Mouse (Mus musculus) brain, embryonic 14.5 days (tissue): ENCODE data around the gene Cabp4. TPM values are rescaled to one million over a fixed set of nuclear protein-coding genes. Genes with fewer than 3 reads are reported as not detected.

ENCODE experiments used
- DNase-seq: peaks from one replicate; pipeline ENCODE4 v3.0.0-alpha.2; 2011; ENCODE audit warnings: low read depth
- CTCF ChIP-seq: fragments of 200-500 bp; IDR thresholded peaks from 2 replicates; pipeline ENCODE4 v1.5.1; 2012; ENCODE audit warnings: inconsistent platforms, mild to moderate bottlenecking, moderate library complexity, borderline replicate concordance; ENCODE audit not compliant: insufficient read depth, insufficient read length; ENCODE audit errors: extremely low read depth
- POLR2A ChIP-seq: fragments of 200-500 bp; IDR thresholded peaks from 2 replicates; pipeline ENCODE4 v1.6.1; 2012; ENCODE audit warnings: mild to moderate bottlenecking, inconsistent platforms, borderline replicate concordance; ENCODE audit not compliant: poor library complexity, insufficient read depth, insufficient read length, severe bottlenecking; ENCODE audit errors: extremely low read depth
- polyA plus RNA-seq: library from polyadenylated mRNA; depleted of rRNA; stranded (reverse); fragments of >200 nt; gene quantifications from 2 replicates; pipeline ENCODE4 v1.2.3, GENCODE M21; 2012

Gene Cabp4
- polyA plus RNA-seq, 1 experiment, result 0.19 TPM

DNA sequence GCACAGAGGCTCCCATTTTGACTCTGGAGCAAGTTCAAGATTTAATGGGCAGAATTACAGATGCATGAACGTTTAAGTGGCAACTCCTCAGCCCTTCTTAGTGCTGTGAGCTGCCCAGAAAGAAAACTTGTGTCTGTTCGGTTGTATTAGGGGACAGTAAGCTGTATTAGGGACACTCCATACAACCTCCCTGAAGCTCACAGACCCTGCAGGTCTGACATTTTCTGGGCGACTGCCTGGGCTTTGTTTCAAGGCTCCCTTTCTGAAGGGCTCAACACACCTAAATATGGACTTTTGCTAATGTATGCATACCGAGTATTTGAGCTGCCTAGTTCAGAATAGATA, 19.7 kb upstream of the Cabp4 start:
- no peak for DNase-seq
- TF ChIP-seq CTCF (no peak), POLR2A (no peak)

DNA sequence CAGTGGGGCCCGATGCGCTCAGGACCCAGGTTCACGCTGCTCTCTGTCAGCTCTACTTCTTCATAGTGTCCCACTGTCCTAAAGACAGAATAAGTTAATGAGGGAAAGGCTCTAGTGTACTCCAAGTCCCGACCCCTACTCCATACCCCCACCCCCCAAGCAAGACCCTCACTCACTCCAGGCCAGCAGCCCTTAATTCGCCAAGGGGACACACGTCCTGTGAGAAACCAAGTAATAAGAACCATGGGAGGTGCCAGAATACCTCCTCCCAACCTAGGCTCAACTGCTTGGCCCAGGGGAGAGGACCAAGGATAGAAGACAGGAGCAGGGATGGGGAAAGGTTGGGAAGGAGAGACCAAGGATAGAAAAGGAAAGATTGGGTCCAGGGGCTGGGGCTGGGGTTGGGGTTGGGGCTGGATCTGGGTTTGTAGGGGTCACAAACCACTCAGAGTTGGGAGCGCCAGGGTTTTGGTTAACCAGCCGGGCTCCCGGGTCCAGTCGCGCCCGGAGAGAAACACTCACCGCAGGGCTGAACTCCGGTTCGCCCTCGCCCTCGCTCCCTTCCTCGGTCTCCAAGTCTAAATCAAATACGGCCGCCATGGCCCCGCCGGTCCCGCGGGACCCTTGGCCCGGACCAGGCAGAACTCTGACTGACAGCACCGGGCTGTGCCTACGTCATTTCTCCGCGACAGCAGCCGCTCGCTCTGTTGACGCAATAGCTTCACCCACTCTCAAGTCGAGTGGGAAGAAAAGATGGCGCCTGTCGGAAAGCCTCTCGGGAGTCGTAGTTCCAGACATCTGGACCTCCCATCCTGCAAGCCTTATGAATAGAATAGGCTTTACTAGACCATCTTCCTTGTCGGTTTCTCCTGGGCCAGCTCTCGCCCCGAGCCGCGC, 19.1 kb upstream of the Cabp4 start, which contains the start of gene Rps6kb2:
Rps6kb2 (minus strand) TSS at position 709 of the 897 bp plus-strand sequence.
- peak; percentile 99 for DNase-seq
- TF ChIP-seq CTCF (no peak), POLR2A (no peak)

DNA sequence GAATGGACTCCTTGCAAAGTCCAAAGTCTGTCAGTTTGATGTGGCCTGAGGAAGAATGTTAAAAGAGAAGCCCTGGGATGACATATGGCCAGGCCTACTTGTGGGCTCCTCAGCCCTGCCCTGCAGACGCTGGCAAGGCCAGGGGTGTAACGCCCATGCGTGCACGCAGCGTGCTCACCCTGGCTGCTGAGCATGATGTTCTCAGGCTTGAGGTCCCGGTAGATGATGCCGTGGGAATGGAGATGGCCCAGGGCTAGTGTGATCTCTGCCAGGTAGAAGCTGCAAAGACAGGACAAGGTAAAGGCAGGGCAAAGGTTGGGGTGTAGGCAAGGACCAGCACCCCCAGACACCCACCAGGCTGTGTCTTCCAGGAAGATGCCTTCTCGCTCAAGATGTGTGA, 15.2 kb upstream of the Cabp4 start:
- TF ChIP-seq CTCF, result no peak
- TF ChIP-seq POLR2A, result no peak
- no peak for DNase-seq

DNA sequence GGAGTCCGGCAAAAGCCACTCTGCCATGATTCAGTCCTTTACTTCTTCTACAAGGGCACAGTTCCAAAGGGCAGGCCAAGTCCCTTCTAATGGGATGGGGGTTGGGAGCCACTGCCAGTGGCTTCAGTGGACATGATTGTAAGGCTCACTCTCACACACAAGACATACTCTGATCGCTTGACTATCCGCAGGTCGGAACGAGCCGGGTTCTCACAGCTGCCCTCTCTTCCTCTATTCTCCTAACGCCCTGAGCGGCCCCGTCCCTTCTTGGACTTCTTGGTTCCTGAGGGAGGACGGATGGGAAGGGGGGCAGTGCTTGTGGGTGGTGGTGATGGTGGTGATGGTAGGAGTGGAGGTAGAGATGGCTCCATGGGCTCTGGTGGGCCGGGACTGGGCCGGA, 12.9 kb upstream of the Cabp4 start:
- DNase-seq, result no peak
- TF ChIP-seq POLR2A, result no peak
- no peak for TF ChIP-seq CTCF

DNA sequence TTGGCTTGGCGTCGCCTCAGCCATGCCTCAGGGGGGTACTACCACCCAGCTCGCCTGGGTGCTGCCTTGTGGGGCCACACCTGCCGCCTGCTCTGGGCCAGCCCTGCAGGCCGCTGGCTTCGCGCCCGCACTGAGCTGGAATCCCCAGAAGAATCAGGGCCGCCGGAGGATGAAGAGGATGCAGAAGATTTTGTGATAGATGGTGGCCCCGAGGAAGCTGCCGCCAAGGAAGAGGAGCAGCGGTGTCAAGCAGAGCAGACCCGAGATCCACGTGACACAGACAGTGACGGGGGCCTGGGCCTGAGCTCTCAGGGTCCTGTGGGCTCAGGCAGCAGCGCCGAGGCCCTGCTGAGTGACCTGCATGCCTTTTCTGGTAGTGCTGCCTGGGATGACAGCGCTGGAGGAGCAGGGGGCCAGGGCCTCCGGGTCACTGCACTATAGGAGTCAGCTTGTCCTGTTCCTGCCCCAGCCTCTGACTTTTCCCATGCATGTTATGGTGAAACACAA, 12.3 kb upstream of the Cabp4 start:
- DNase-seq, result no peak
- no peak for TF ChIP-seq CTCF
- no peak for TF ChIP-seq POLR2A

DNA sequence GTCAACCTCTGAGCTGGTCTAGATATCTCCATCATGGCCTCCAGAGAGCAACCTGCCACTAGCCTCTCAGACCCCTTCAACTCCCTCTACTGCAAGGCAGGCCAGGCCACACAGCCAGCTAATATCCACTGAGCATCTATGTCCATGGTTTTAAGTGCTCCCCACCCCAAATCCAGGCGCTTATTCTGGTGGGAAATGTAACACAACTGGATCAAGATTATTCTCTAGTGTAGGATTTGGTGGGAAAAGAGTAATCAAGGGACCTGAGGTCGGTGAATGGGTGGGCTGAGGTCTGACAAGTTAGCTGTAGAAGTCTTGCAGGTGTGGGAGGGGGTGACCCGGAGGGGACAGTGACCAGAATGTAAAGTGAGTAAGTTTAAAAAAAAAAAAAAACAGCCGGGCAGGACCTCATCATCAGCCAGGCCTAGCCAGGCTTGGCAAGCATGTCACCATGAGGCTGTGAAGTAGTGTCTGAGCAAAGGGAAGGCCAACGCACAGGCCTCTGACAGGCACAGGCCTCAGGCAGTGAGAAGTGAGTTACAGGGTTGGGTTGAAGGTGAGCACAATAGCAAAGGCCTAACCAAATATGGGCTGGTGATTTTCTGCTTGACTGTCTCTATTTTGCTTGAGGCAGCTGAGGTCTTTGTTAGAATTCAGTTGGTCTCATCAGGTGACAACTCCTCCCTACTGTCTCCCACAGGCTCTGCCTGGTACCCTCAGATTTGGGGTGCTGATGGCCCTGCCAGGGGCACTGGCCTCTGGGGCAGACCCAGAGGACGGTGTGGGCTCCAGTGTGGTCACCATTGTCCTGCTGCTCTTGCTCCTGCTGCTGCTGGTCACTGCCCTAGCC, 11.6 kb upstream of the Cabp4 start:
- TF ChIP-seq POLR2A (no peak), CTCF (no peak)
- no peak for DNase-seq

DNA sequence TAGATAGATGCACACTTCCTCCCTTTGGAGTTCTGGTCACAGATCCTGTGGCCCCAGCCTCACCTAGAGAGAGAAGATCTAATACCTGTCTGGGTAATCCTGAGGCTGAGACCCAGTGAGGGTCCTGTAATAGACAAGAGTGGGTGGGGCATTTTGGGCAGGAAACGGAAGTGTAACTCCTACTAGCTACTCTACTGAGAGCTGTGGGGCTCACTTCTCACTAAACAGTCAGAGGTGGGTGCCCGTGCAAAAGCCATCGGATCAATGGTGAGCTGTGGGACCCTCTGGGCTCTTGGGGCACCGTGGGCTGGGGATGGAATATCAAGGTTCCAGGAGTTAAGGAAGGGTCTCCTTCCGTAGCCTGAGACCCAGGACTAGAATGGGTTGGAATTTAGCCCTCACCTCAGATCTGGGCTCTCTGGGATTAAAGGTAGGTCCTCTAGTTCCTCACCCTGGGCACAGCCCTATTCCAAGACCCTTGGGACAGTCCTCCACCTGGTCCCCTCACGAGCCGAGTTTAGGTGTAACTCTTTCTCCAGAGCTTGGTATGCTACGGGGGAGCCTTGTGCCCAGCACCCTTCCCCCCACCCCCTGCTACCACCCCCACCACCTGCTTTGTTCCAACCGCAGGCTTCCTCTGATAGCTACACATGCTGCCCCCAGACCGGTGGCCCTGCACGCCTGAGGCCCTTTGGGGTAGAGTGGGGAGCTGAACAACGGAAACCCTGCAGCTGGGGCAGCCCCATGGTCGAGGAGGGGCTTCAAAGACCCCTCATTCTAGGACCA, 10.8 kb upstream of the Cabp4 start:
- DNase-seq, result no peak
- TF ChIP-seq CTCF (no peak), POLR2A (no peak)

DNA sequence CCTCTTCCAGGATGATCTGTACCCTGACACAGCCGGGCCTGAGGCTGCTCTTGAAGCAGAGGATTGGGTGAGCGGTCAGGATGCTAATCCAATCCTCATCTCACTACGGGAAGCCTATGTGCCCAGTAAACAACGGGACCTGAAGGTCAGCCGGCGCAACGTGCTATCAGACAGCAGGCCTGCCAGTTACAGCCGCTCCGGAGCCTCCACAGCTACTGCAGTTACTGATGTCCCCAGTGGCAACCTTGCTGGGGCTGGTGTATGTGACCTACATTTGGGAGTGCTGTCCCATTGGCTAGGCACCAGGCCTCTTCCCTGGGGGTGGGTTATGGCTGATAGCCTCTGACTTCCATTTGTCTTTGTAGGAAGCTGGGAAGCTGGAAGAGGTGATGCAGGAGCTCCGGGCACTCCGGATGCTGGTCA, 9.4 kb upstream of the Cabp4 start, which contains the start of gene Ptprcap:
Ptprcap (plus strand) TSS at position 373 of the 423 bp plus-strand sequence.
- TF ChIP-seq CTCF (no peak), POLR2A (no peak)
- no peak for DNase-seq

DNA sequence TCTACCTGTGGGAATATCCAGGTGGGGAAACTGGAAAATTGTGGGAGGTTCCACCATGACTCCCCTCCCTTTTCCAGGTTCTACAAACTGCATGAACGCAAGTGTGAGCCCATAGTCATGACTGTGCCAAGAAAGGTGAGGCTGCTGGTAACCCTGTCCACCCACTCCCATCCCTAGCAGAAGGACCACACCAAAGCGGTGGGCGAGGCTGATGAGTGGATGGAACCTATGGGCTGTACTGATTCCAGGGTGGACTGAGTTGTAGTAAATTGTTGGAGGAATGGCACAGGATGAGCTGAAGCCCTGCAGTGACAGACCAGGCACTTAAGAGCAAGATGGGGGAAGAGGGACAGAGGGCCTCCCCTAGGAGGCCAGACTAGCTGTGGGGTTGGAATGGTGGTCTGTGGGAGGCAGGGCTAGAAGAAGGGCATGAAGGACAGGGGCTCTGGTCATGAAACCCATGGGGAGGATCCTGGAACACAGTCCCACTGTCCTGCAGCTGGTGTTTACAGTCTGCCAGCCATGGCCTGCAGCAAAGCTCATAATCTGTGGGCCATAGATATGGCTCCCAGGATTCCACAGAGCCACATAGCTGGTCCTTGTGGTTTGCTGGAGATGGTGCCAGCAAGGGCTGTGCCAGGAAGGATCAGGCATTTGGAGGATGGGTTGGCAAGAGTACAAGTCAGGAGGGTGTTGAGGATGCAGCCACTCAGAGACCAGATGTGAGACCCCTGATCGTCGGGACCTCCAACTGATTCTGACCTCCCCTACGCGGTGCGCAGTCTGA, 8.8 kb upstream of the Cabp4 start:
- TF ChIP-seq POLR2A (no peak), CTCF (no peak)
- no peak for DNase-seq

DNA sequence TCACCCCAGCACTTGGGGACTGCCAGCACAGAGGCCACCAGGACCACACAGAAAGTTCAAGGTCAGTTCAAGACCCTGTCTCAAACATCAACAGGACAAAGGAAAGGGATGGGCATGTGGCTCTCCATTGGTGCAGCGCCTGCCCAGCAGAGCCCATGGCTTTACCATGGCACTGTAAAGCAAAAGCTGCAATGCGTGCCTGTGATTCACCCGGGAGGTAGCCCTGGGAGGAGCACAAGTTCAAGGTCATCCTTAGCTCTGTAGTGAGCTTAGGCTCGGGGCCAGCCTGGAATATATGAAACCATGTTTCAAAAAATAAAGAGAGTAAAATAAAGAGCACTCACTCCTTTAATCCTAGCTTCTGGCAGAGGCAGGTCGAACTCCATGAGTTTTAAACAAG, 8.1 kb upstream of the Cabp4 start:
- TF ChIP-seq POLR2A (no peak), CTCF (no peak)

More for the DNA sequence above, 8.1 kb upstream of the Cabp4 start:
- DNase-seq, result no peak
